Mouse (Mus musculus): ENCODE results near the gene Dbx1. TPM values are rescaled to one million over a fixed set of nuclear protein-coding genes. Genes with fewer than 3 reads are reported as not detected.

The Dbx1 gene
- polyA plus RNA-seq, 1 experiment from 2014 or later, result not detected

DNA sequence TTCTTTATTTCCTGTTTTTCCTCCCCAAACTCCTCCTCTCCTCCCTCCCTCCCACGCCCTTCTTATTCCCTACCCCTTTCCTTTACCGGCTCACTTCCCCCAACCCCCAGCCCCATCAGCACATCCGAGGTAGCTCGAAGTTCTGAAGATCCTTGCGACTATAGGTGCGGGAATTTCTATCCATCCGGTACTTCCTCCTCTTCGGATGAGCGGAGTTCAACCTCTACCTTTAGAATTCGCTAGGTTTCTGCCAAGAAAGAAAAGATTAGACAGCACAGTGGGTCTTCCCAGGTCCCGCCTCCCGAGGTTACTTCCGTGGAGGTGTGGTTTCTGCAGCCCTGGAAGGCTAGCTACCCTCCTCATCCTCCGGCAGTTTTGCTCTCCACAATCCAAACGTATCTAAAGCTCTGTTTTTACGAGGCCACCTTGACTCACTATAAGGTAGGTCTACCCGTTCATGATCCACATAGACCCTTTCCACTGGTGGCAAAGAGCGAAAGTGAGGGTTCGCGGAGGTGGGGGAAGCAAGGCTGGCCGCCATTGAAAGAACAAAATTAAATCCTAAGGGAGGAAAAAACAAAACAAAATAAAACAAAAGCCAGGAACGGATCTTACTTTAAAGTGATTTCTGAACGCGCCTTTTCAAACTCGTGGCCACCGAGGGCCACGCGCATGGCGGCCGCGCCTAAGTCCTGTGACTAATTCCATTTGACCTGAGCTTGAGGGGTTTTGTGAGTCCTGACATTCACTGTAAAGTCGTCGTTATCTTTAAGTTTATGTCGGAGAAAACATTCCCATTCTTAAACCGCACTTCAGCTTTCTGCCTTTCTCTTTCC is 2.5 kb upstream of the Dbx1 start:
- ATAC-seq, result no peak
- WGBS, result 3% methylated on average over 35 of the region's 35 CpGs
- Histone ChIP-seq H3K9ac (no peak overlapping the region), H3K36me3 (no peaks in the 10 kb centered on the region), H3K27me3 (replicated peaks) (peaks cover 60% of the 10 kb centered on the region), H3K9me3 (no peaks in the 10 kb centered on the region), H3K4me2 (replicated peaks) (peak overlapping the region; percentile 34), H3K4me3 (replicated peaks) (peak overlapping the region; percentile 5; the same call in 1 of the 2 replicates), H3K27ac (no peak overlapping the region), H3K4me1 (replicated peaks) (peaks cover 5% of the 10 kb centered on the region; the same call in 1 of the 2 replicates)

DNA sequence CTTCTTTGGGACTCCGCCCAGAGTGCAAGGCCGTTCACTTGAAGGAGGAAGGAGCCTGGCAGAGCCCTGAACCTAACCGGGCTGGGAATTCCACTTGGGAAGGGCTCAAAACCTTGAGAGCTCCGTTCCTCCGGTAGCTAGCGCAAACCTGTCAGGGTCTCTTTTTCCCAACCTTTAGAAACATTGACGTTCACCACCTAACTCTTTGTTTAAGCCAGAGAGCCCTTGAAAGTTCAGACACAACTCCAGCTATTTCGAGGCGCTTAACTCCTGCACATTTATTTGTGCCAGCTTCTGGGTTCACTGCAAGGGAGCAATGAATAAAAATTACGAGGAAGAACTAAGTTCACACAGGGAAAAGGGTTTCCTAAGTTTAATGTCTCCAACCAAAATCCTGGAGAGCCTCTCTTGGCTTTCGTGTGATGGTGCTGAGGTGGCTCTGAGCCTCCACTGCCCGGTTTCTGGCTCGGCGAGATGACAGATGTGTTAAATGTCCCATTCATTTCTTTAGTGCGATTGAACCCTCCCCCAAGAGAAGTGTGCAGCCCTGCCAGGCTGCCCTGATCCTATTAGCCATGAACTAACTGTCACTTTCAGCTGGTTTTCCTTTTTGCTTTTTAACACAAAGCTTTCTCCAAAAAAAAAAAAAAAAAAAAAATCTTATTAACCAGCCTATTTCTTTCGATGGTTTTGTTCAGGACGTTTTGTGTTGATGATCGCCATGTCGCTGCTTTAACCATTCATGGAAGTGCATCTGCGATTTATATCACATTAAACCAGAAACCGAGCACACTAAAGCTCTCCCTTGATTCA is 1.4 kb upstream of the Dbx1 start:
- Histone ChIP-seq H3K27ac (no peak overlapping the region), H3K4me1 (replicated peaks) (peaks cover 14% of the 10 kb centered on the region), H3K36me3 (no peaks in the 10 kb centered on the region), H3K4me3 (replicated peaks) (no peak overlapping the region), H3K27me3 (replicated peaks) (peaks cover 69% of the 10 kb centered on the region), H3K4me2 (replicated peaks) (no peak overlapping the region), H3K9me3 (no peaks in the 10 kb centered on the region), H3K9ac (no peak overlapping the region)
- WGBS, result 1% methylated on average over 21 of the region's 21 CpGs
- ATAC-seq, result no peak

GRCm38 (mm10) chr7:49637281-49637680 is 632 bp upstream of the Dbx1 start:
- WGBS, result 2% methylated on average over 9 of the region's 9 CpGs
- H3K27me3 ChIP-seq (replicated peaks), result peaks cover 75% of the 10 kb centered on the region
- H3K9ac ChIP-seq, result no peak overlapping the region
- peaks cover 14% of the 10 kb centered on the region for H3K4me1 ChIP-seq (replicated peaks)
- H3K4me2 ChIP-seq (replicated peaks), result no peak overlapping the region
- ATAC-seq, result no peak
- no peak overlapping the region for H3K4me3 ChIP-seq (replicated peaks)
- H3K36me3 ChIP-seq, result no peaks in the 10 kb centered on the region
- no peak overlapping the region for H3K27ac ChIP-seq
- no peaks in the 10 kb centered on the region for H3K9me3 ChIP-seq

DNA sequence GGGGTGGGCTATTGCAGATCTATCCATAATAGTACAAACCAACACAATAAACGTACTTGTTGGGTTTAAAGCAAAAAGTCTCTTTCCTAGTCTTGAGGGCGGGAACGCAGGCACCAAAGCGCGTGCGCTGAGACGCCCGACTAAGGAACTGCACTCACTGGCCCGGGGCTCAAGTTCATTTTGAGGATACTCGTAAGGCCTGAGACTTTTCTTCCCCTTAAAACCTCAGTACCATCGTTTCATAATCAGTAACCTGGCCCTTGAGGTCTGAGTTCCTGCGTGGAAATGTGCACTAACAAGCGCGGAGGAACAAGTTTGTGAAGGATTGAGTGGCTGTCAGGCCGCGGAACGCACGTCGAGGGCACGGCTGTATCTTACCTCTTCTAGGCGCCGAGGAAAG is 678 bp downstream of the Dbx1 start:
- no peak overlapping the region for H3K4me3 ChIP-seq (replicated peaks)
- 2% methylated on average over 22 of the region's 22 CpGs for WGBS
- no peak overlapping the region for H3K9ac ChIP-seq
- no peak overlapping the region for H3K27ac ChIP-seq
- no peak overlapping the region for H3K4me2 ChIP-seq (replicated peaks)
- H3K36me3 ChIP-seq, result no peaks in the 10 kb centered on the region
- no peak for ATAC-seq
- peaks cover 14% of the 10 kb centered on the region for H3K4me1 ChIP-seq (replicated peaks)
- peaks cover 85% of the 10 kb centered on the region for H3K27me3 ChIP-seq (replicated peaks)
- H3K9me3 ChIP-seq, result no peaks in the 10 kb centered on the region

- H3K4me2 ChIP-seq (replicated peaks), result no peak overlapping the region
- WGBS, result 2% methylated on average over 35 of the region's 35 CpGs
- H3K4me1 ChIP-seq (replicated peaks), result peaks cover 14% of the 10 kb centered on the region
- no peak overlapping the region for H3K4me3 ChIP-seq (replicated peaks)
- H3K27me3 ChIP-seq (replicated peaks), result peaks cover 84% of the 10 kb centered on the region
- H3K36me3 ChIP-seq, result no peaks in the 10 kb centered on the region
- H3K27ac ChIP-seq, result no peak overlapping the region
- ATAC-seq, result no peak
- H3K9ac ChIP-seq, result no peak overlapping the region
- no peaks in the 10 kb centered on the region for H3K9me3 ChIP-seq
These were observed 1.5 kb downstream of the Dbx1 start for GRCm38 (mm10) chr7:49635074-49635621.

DNA sequence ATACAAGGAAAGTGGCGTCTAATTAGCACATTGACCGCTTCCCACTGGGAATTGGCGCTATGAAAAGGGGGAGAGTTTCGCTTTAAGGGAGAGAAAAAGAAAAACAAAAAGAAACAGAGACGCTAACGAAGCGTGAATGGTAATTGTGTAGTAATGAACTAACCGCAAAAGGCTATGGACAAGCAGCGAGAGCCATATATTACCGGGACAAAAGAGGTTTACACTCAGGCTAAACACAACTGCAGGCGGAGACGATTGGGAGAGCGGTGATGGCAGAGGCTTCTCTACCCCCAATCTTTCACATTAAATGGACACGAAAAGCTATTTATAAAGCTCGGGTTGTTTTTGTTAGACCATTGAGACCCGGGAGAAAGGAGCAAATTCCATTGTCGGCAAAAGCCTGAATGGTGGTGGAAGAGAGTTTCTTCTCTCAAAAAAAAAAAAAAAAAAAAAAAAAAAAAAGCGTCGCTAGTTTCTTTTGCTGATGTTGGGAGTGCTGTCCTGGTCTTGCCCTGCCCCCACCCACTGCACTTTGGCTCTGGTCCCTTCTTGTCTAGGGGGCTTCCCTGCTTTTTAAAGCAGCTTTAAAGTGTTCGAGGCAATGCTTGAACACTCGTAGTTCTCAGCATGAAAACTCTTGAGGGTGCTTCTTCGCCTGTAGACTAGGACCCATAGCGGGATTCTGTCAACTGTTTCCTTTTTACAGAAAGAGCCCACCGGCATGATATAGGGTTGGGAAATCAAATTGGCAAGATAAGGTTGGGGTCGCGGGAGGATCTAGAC is 2.2 kb downstream of the Dbx1 start:
- no peaks in the 10 kb centered on the region for H3K36me3 ChIP-seq
- H3K4me3 ChIP-seq (replicated peaks), result peak overlapping the region; percentile 27
- no peak overlapping the region for H3K9ac ChIP-seq
- ATAC-seq, result no peak
- 1% methylated on average over 26 of the region's 26 CpGs for WGBS
- H3K27ac ChIP-seq, result no peak overlapping the region
- peak overlapping the region; percentile 72 for H3K4me2 ChIP-seq (replicated peaks)
- peaks cover 81% of the 10 kb centered on the region for H3K27me3 ChIP-seq (replicated peaks)
- H3K9me3 ChIP-seq, result no peaks in the 10 kb centered on the region
- peaks cover 14% of the 10 kb centered on the region for H3K4me1 ChIP-seq (replicated peaks)

DNA sequence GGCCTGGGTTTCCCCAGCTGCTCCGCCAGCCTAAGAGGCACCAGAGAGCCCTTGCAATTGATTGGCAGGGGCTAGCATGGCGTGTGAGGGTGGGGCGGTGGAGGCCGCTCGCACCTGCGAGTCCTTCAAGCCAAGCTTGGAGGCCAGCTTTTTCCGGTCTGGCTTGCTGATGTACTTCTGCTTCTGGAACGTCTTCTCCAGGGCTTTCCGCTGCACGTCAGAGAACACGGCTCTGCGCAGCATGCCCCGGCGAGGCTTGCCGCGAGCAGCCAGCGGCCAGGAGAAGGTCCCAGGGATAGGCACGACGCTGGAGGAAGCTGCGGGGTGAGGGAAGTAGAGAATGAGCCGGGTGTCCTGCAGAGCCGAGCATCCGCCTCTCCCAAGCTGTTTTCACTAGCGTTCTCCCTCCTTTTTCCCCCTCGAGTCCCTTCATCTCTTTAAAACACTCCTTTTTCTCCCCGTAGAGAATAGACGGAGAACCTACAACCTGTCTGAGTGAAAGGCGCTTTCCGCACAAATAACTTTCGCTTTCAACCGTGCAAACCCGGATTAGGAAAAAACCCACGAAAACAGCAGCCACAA is 3.2 kb downstream of the Dbx1 start:
- peaks cover 75% of the 10 kb centered on the region for H3K27me3 ChIP-seq (replicated peaks)
- H3K9me3 ChIP-seq, result no peaks in the 10 kb centered on the region
- no peak overlapping the region for H3K27ac ChIP-seq
- no peak overlapping the region for H3K9ac ChIP-seq
- peak; percentile 72 for ATAC-seq
- peak overlapping the region; percentile 72 for H3K4me2 ChIP-seq (replicated peaks)
- H3K4me1 ChIP-seq (replicated peaks), result peaks cover 11% of the 10 kb centered on the region
- H3K36me3 ChIP-seq, result no peaks in the 10 kb centered on the region
- H3K4me3 ChIP-seq (replicated peaks), result peak overlapping the region; percentile 27
- WGBS, result 1% methylated on average over 33 of the region's 33 CpGs

GRCm38 (mm10) chr7:49632391-49632790 is 4.3 kb downstream of the Dbx1 start:
- Histone ChIP-seq H3K4me2 (replicated peaks) (0 out of 2 replicates have a peak overlapping the region, but pooled peaks have one; percentile 14), H3K9ac (no peak overlapping the region), H3K9me3 (no peaks in the 10 kb centered on the region), H3K36me3 (no peaks in the 10 kb centered on the region), H3K4me1 (replicated peaks) (peaks cover 11% of the 10 kb centered on the region), H3K27ac (no peak overlapping the region), H3K4me3 (replicated peaks) (no peak overlapping the region), H3K27me3 (replicated peaks) (peaks cover 69% of the 10 kb centered on the region)
- WGBS, result 1% methylated on average over 24 of the region's 24 CpGs
- ATAC-seq, result no peak

DNA sequence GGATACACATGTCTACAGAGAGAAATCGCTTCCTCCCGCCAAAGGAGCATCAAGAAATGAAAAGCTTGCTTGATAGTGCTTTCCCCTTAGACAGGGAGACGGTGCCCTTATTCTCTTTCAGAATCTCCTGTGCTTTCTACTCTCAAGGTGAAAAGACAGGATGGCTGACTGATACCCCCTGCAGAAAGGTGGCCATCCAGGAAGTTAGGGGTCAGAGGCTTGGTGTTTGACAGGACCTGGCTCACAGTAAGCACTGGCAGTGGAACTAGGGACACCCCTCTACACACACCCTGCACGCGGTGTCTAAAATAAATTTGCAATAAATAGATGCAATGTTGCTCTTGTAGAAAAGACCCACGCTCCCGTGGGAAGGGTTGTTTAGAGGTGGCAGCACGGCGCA is 4.8 kb downstream of the Dbx1 start:
- Histone ChIP-seq H3K27me3 (replicated peaks) (peaks cover 67% of the 10 kb centered on the region), H3K4me3 (replicated peaks) (no peak overlapping the region), H3K4me1 (replicated peaks) (peaks cover 11% of the 10 kb centered on the region), H3K27ac (no peak overlapping the region), H3K4me2 (replicated peaks) (no peak overlapping the region), H3K9ac (no peak overlapping the region), H3K36me3 (no peaks in the 10 kb centered on the region), H3K9me3 (no peaks in the 10 kb centered on the region)
- ATAC-seq, result no peak
- 13% methylated on average over 9 of the region's 9 CpGs for WGBS

DNA sequence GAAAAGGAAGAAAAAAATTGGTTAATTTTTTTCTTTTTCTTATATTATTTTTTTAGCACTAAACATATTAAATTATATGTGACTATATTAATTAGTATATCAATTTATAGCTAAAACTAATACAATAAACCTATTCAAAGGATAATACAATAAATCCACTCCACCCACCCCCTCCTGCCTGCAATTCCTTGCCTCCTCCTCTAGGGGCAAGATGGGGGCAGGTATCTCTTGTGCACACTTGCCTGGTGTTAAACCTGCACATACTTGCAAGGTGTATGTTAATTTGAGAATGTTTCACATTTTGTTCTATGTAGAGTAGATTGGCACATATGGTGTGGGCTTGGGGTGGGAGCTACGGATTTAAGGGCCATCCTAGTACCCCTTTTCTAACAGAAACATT is 16.5 kb downstream of the Dbx1 start:
- WGBS, result 69% methylated on average over 1 of the region's 1 CpGs
- Histone ChIP-seq H3K36me3 (no peaks in the 10 kb centered on the region), H3K9me3 (no peaks in the 10 kb centered on the region), H3K27ac (no peak overlapping the region), H3K27me3 (replicated peaks) (peaks cover 7% of the 10 kb centered on the region; the same call in 1 of the 2 replicates), H3K9ac (no peak overlapping the region), H3K4me1 (replicated peaks) (no peaks in the 10 kb centered on the region), H3K4me2 (replicated peaks) (no peak overlapping the region), H3K4me3 (replicated peaks) (no peak overlapping the region)
- ATAC-seq, result no peak

DNA sequence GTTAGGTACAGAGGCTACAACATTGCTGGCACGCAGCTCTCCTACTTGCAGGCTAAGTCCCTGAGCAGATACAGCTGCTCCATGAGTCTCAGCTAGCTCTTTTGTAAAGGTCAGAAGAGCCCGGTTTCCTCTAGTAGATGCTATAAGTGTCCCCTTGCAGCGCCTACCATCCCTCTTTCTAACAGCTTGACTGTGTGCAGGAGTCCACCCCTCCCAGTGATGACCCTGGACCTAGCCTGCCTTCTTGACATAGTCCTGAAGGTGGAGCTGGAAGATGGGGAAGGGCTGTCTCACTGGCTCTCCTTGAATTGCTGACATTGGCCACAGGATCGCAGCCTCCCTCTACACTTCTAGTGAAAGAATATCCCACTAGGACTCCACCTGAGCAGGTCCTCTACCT is 19.6 kb downstream of the Dbx1 start:
- no peaks in the 10 kb centered on the region for H3K4me1 ChIP-seq (replicated peaks)
- 0 out of 2 replicates have a peak, but pooled peaks cover under 1% of the 10 kb centered on the region for H3K27me3 ChIP-seq (replicated peaks)
- H3K4me2 ChIP-seq (replicated peaks), result no peak overlapping the region
- no peak overlapping the region for H3K9ac ChIP-seq
- no peak for ATAC-seq
- H3K27ac ChIP-seq, result no peak overlapping the region
- H3K36me3 ChIP-seq, result no peaks in the 10 kb centered on the region
- H3K4me3 ChIP-seq (replicated peaks), result no peak overlapping the region
- WGBS, result 75% methylated on average over 4 of the region's 4 CpGs
- H3K9me3 ChIP-seq, result no peaks in the 10 kb centered on the region
